Comparison of ENCODE assay signal across 8 mouse cellular contexts in genomic region chr9:103008079-103008855, GRCm38 (mm10). TPM values are rescaled to one million over a fixed set of nuclear protein-coding genes. Genes with fewer than 3 reads are reported as not detected.
A peak's percentile ranks its signal among the peaks of the same experiment; 100 is the strongest.
DNase-seq lines count a peak whose midpoint lies in the region; ATAC-seq and TF ChIP-seq lines count a peak whose summit lies in the region.

No protein-coding gene starts in this region.

- H3K9me3 ChIP-seq in embryonic facial prominence, embryonic 10.5 days: no peaks in the 10 kb centered on the region
- H3K9me3 ChIP-seq in hindbrain, embryonic 11.5 days (ENCODE audit: control insufficient read depth, low read length): no peaks in the 10 kb centered on the region
- no peaks in the 10 kb centered on the region for H3K9me3 ChIP-seq in limb, embryonic 14.5 days (ENCODE audit: control insufficient read depth, low read length)
- no peaks in the 10 kb centered on the region for H3K9me3 ChIP-seq in midbrain, embryonic 16.5 days (replicated peaks; ENCODE audit: control insufficient read depth, low read length, poor library complexity, severe bottlenecking)

- no peaks in the 10 kb centered on the region for H3K36me3 ChIP-seq in spleen, adult 2 months (ENCODE audit: control insufficient read depth, insufficient read depth, low read length)
- H3K36me3 ChIP-seq in embryonic facial prominence, embryonic 10.5 days (replicated peaks): no peaks in the 10 kb centered on the region
- H3K36me3 ChIP-seq in hindbrain, embryonic 11.5 days (ENCODE audit: control insufficient read depth, insufficient read depth, low read length): no peaks in the 10 kb centered on the region
- H3K36me3 ChIP-seq in limb, embryonic 14.5 days (ENCODE audit: control insufficient read depth, insufficient read depth, low read length): no peaks in the 10 kb centered on the region
- H3K36me3 ChIP-seq in midbrain, embryonic 16.5 days (ENCODE audit: control insufficient read depth, insufficient read depth, low read length): no peaks in the 10 kb centered on the region

- H3K4me2 ChIP-seq in hindbrain, embryonic 11.5 days (replicated peaks; ENCODE audit: low read depth, low read length): peak overlapping the region; percentile 70
- H3K4me2 ChIP-seq in limb, embryonic 14.5 days (replicated peaks; ENCODE audit: low read depth, low read length, severe bottlenecking): peak overlapping the region; percentile 97
- H3K4me2 ChIP-seq in midbrain, embryonic 16.5 days (ENCODE audit: low read length): peak overlapping the region; percentile 86

- peak overlapping the region; percentile 29 for H3K9ac ChIP-seq in hindbrain, embryonic 11.5 days (ENCODE audit: low read depth, low read length)
- H3K9ac ChIP-seq in limb, embryonic 14.5 days (ENCODE audit: low read depth, low read length, severe bottlenecking): peak overlapping the region; percentile 63
- peak overlapping the region; percentile 58 for H3K9ac ChIP-seq in midbrain, embryonic 16.5 days (ENCODE audit: low read depth, low read length)

- 0 out of 2 replicates have a peak, but pooled peaks have one; percentile 19 for ATAC-seq in hindbrain, embryonic 11.5 days (ENCODE audit: low FRiP score)
- ATAC-seq in limb, embryonic 14.5 days (ENCODE audit: low FRiP score, low read depth): peak; percentile 49; the same call in 1 of the 2 replicates
- 0 out of 2 replicates have a peak, but pooled peaks have one; percentile 17 for ATAC-seq in midbrain, embryonic 16.5 days

- no peak for DNase-seq in spleen, adult 2 months (ENCODE audit: low read depth in 1 of 2, low spot score in 2 of 2)
- no peak for DNase-seq in spleen, adult 18-20 months
- DNase-seq in embryonic facial prominence, embryonic 10.5 days (ENCODE audit: low spot score): peak; percentile 61
- DNase-seq in hindbrain, embryonic 11.5 days (ENCODE audit: low spot score): peak; percentile 57
- peak; percentile 25 for DNase-seq in limb, embryonic 14.5 days (ENCODE audit: low spot score)
- DNase-seq in layer of hippocampus, postnatal 36 days: no peak
- no peak for DNase-seq in left cerebral cortex, adult 11 months (ENCODE audit: low spot score)

- peaks cover 5% of the 10 kb centered on the region for H3K27me3 ChIP-seq in spleen, adult 2 months (ENCODE audit: control insufficient read depth, insufficient read depth, low read length)
- H3K27me3 ChIP-seq in embryonic facial prominence, embryonic 10.5 days (replicated peaks; ENCODE audit: low read depth, poor library complexity, severe bottlenecking): peaks cover 55% of the 10 kb centered on the region
- H3K27me3 ChIP-seq in hindbrain, embryonic 11.5 days (ENCODE audit: control insufficient read depth, insufficient read depth, low read length): peaks cover 16% of the 10 kb centered on the region
- 0 out of 2 replicates have a peak, but pooled peaks cover 3% of the 10 kb centered on the region for H3K27me3 ChIP-seq in limb, embryonic 14.5 days (ENCODE audit: control insufficient read depth, insufficient read depth, low read length)
- H3K27me3 ChIP-seq in midbrain, embryonic 16.5 days (ENCODE audit: control insufficient read depth, insufficient read depth, low read depth, low read length): peaks cover 10% of the 10 kb centered on the region

- no peak for TF ChIP-seq CTCF in spleen, adult 2 months (IDR thresholded peaks at IDR 0.05; ENCODE audit: extremely low read depth, insufficient read depth, insufficient read length, insufficient replicate concordance)

- TF ChIP-seq POLR2A in spleen, adult 2 months (IDR thresholded peaks at IDR 0.05; ENCODE audit: low read depth, low read length): no peak
- TF ChIP-seq POLR2A in limb, embryonic 14.5 days (IDR thresholded peaks at IDR 0.05; ENCODE audit: borderline replicate concordance, extremely low read depth, insufficient read depth, insufficient read length): no peak

- WGBS in spleen, adult 2 months: 5% methylated on average over 50 of the region's 50 CpGs
- 2% methylated on average over 50 of the region's 50 CpGs for WGBS in embryonic facial prominence, embryonic 10.5 days
- WGBS in hindbrain, embryonic 11.5 days: 2% methylated on average over 48 of the region's 50 CpGs
- WGBS in limb, embryonic 14.5 days: 1% methylated on average over 49 of the region's 50 CpGs
- under 1% methylated on average over 50 of the region's 50 CpGs for WGBS in midbrain, embryonic 16.5 days

- peak overlapping the region; percentile 43; the same call in 1 of the 2 replicates for H3K27ac ChIP-seq in spleen, adult 2 months (ENCODE audit: insufficient read depth, low read length)
- H3K27ac ChIP-seq in embryonic facial prominence, embryonic 10.5 days (replicated peaks): peak overlapping the region; percentile 77
- no peak overlapping the region for H3K27ac ChIP-seq in hindbrain, embryonic 11.5 days (ENCODE audit: low read depth, low read length)
- H3K27ac ChIP-seq in limb, embryonic 14.5 days (replicated peaks; ENCODE audit: low read depth, low read length): no peak overlapping the region
- H3K27ac ChIP-seq in midbrain, embryonic 16.5 days (ENCODE audit: low read length): no peak overlapping the region

- no peaks in the 10 kb centered on the region for H3K4me1 ChIP-seq in spleen, adult 2 months (ENCODE audit: control insufficient read depth, insufficient read depth, insufficient read length)
- H3K4me1 ChIP-seq in embryonic facial prominence, embryonic 10.5 days: peaks cover 35% of the 10 kb centered on the region
- H3K4me1 ChIP-seq in hindbrain, embryonic 11.5 days (replicated peaks; ENCODE audit: control insufficient read depth, insufficient read depth, low read length): peaks cover 3% of the 10 kb centered on the region; the same call in 1 of the 2 replicates
- H3K4me1 ChIP-seq in limb, embryonic 14.5 days (ENCODE audit: control insufficient read depth, insufficient read depth, low read length): peaks cover 12% of the 10 kb centered on the region
- peaks cover 12% of the 10 kb centered on the region for H3K4me1 ChIP-seq in midbrain, embryonic 16.5 days (ENCODE audit: control insufficient read depth, insufficient read depth, low read length)

- peak overlapping the region; percentile 39; the same call in 1 of the 2 replicates for H3K4me3 ChIP-seq in spleen, adult 2 months (ENCODE audit: extremely low read depth, insufficient read depth, insufficient read length)
- H3K4me3 ChIP-seq in embryonic facial prominence, embryonic 10.5 days: peak overlapping the region; percentile 65
- peak overlapping the region; percentile 37 for H3K4me3 ChIP-seq in hindbrain, embryonic 11.5 days (ENCODE audit: low read depth, low read length)
- H3K4me3 ChIP-seq in limb, embryonic 14.5 days (replicated peaks; ENCODE audit: low read length): peak overlapping the region; percentile 50
- H3K4me3 ChIP-seq in midbrain, embryonic 16.5 days (ENCODE audit: low read depth, low read length): peak overlapping the region; percentile 40

RNA-seq across cellular contexts. Expression of gene Slco2a1, which starts 19.8 kb away (rescaled TPM):
- 57.0 and 67.5 TPM in 2 replicates for polyA plus RNA-seq in spleen, adult 2 months (2012; rRNA removed)
- 0.69 and 1.2 TPM in 2 replicates for polyA plus RNA-seq in embryonic facial prominence, embryonic 10.5 days (2016; fragmentation: Nextera tagmentation; extraction: Ambion mirVana)
- 0.43 and 0.60 TPM in 2 replicates for polyA plus RNA-seq in hindbrain, embryonic 11.5 days (2014; fragmentation: Nextera tagmentation; extraction: Ambion mirVana)
- 5.1 and 7.0 TPM in 2 replicates for polyA plus RNA-seq in limb, embryonic 14.5 days (2012; rRNA removed)
- 5.9 and 7.2 TPM in 2 replicates for polyA plus RNA-seq in limb, embryonic 14.5 days (2014; fragmentation: Nextera tagmentation; extraction: Ambion mirVana)
- polyA plus RNA-seq in midbrain, embryonic 16.5 days (2015; fragmentation: Nextera tagmentation; extraction: Ambion mirVana): 2.6 and 4.3 TPM in 2 replicates
- 1 to 10 TPM; 2.0 to 2.5 TPM for total RNA-seq in layer of hippocampus, postnatal 36 days (2021)

Comparison
In these comparisons a context has a peak if more than half of its experiments do, and no peak if none do; other contexts are left out.
1. DNase-seq: peak in embryonic facial prominence, embryonic 10.5 days (single experiment), hindbrain, embryonic 11.5 days (single experiment) and limb, embryonic 14.5 days (single experiment); none in spleen, adult 2 months (0 of 2), spleen, adult 18-20 months (0 of 2), layer of hippocampus, postnatal 36 days (0 of 2) and left cerebral cortex, adult 11 months (single experiment).
2. H3K27ac ChIP-seq: peak in spleen, adult 2 months (single experiment) and embryonic facial prominence, embryonic 10.5 days (single experiment); none in hindbrain, embryonic 11.5 days (single experiment), limb, embryonic 14.5 days (single experiment) and midbrain, embryonic 16.5 days (single experiment).
3. Peak in every context shown above with its lines, with median percentiles within 50 percentile points of each other: H3K4me3 ChIP-seq, ATAC-seq, H3K4me2 ChIP-seq and H3K9ac ChIP-seq.